Mouse (Mus musculus): ENCODE measurements around the gene Gm5134. TPM values are rescaled to one million over a fixed set of nuclear protein-coding genes. Genes with fewer than 3 reads are reported as not detected.

Gm5134 gene
- polyA plus RNA-seq, 1 experiment from 2014 or later, result not detected

- Histone ChIP-seq H3K9me3 (no peaks in the 10 kb centered on the region), H3K4me3 (no peak within 1 kb of the TSS), H3K27ac (peak within 1 kb of the TSS; percentile 50), H3K27me3 (ENCODE audit: insufficient read depth, poor library complexity, severe bottlenecking) (peaks cover 31% of the 10 kb centered on the region), H3K4me1 (replicated peaks) (peaks cover 43% of the 10 kb centered on the region), H3K36me3 (no peaks in the 10 kb centered on the region)
- WGBS, result 80% methylated on average over 15 of the region's 15 CpGs
- DNase-seq (ENCODE audit: low spot score), result no peak
Measured at GRCm38 (mm10) chr10:75942736-75943477, 11.4 kb upstream of the Gm5134 start, which contains the start of gene Vpreb3. Gene Vpreb3 (plus strand): TSS chr10:75943057.

GRCm38 (mm10) chr10:75944066-75944772 is 10.1 kb upstream of the Gm5134 start:
- Histone ChIP-seq H3K27ac (peak overlapping the region; percentile 50), H3K36me3 (no peaks in the 10 kb centered on the region)
- DNase-seq (ENCODE audit: low spot score), result no peak

GRCm38 (mm10) chr10:75945213-75945612 is 9.1 kb upstream of the Gm5134 start:
- Histone ChIP-seq H3K36me3 (no peaks in the 10 kb centered on the region), H3K9me3 (no peaks in the 10 kb centered on the region), H3K27ac (no peak overlapping the region), H3K4me3 (no peak overlapping the region), H3K4me1 (replicated peaks) (peaks cover 34% of the 10 kb centered on the region), H3K27me3 (ENCODE audit: insufficient read depth, poor library complexity, severe bottlenecking) (peaks cover 33% of the 10 kb centered on the region)
- DNase-seq (ENCODE audit: low spot score), result no peak
- WGBS, result 92% methylated on average over 7 of the region's 7 CpGs

More at GRCm38 (mm10) chr10:75944066-75944772, 10.1 kb upstream of the Gm5134 start:
- H3K27me3 ChIP-seq (ENCODE audit: insufficient read depth, poor library complexity, severe bottlenecking), result peaks cover 33% of the 10 kb centered on the region
- peaks cover 40% of the 10 kb centered on the region for H3K4me1 ChIP-seq (replicated peaks)
- H3K4me3 ChIP-seq, result no peak overlapping the region
- no peaks in the 10 kb centered on the region for H3K9me3 ChIP-seq
- WGBS, result 26% methylated on average over 11 of the region's 11 CpGs

GRCm38 (mm10) chr10:75945896-75946295 is 8.4 kb upstream of the Gm5134 start:
- Histone ChIP-seq H3K36me3 (no peaks in the 10 kb centered on the region), H3K4me3 (no peak overlapping the region), H3K27ac (no peak overlapping the region), H3K27me3 (ENCODE audit: insufficient read depth, poor library complexity, severe bottlenecking) (peaks cover 30% of the 10 kb centered on the region), H3K9me3 (no peaks in the 10 kb centered on the region), H3K4me1 (replicated peaks) (peaks cover 34% of the 10 kb centered on the region)
- DNase-seq (ENCODE audit: low spot score), result no peak
- 85% methylated on average over 7 of the region's 7 CpGs for WGBS

GRCm38 (mm10) chr10:75948079-75948478 is 6.2 kb upstream of the Gm5134 start:
- H3K36me3 ChIP-seq, result no peaks in the 10 kb centered on the region
- DNase-seq (ENCODE audit: low spot score), result no peak
- H3K27me3 ChIP-seq (ENCODE audit: insufficient read depth, poor library complexity, severe bottlenecking), result peaks cover 30% of the 10 kb centered on the region
- no peak overlapping the region for H3K4me3 ChIP-seq
- WGBS, result 78% methylated on average over 5 of the region's 5 CpGs
- H3K9me3 ChIP-seq, result no peaks in the 10 kb centered on the region
- H3K27ac ChIP-seq, result no peak overlapping the region
- peaks cover 30% of the 10 kb centered on the region for H3K4me1 ChIP-seq (replicated peaks)

GRCm38 (mm10) chr10:75949053-75950045 is 5.0 kb upstream of the Gm5134 start:
- DNase-seq (ENCODE audit: low spot score), result no peak

GRCm38 (mm10) chr10:75950791-75951210 is 3.5 kb upstream of the Gm5134 start:
- Histone ChIP-seq H3K4me3 (peak overlapping the region; percentile 56), H3K36me3 (no peaks in the 10 kb centered on the region), H3K27ac (peak overlapping the region; percentile 75), H3K9me3 (no peaks in the 10 kb centered on the region), H3K27me3 (ENCODE audit: insufficient read depth, poor library complexity, severe bottlenecking) (peaks cover 36% of the 10 kb centered on the region), H3K4me1 (replicated peaks) (peaks cover 26% of the 10 kb centered on the region)
- peak; percentile 48 for DNase-seq (ENCODE audit: low spot score)
- WGBS, result 2% methylated on average over 23 of the region's 23 CpGs

More at GRCm38 (mm10) chr10:75949053-75950045, 5.0 kb upstream of the Gm5134 start:
- no peaks in the 10 kb centered on the region for H3K36me3 ChIP-seq
- H3K27ac ChIP-seq, result no peak overlapping the region
- peaks cover 34% of the 10 kb centered on the region for H3K27me3 ChIP-seq (ENCODE audit: insufficient read depth, poor library complexity, severe bottlenecking)
- 82% methylated on average over 22 of the region's 22 CpGs for WGBS
- H3K4me3 ChIP-seq, result no peak overlapping the region
- peaks cover 24% of the 10 kb centered on the region for H3K4me1 ChIP-seq (replicated peaks)
- no peaks in the 10 kb centered on the region for H3K9me3 ChIP-seq

- Histone ChIP-seq H3K36me3 (no peaks in the 10 kb centered on the region), H3K4me3 (peak overlapping the region; percentile 56), H3K9me3 (no peaks in the 10 kb centered on the region), H3K4me1 (replicated peaks) (peaks cover 26% of the 10 kb centered on the region), H3K27ac (peak overlapping the region; percentile 75; the same call in 1 of the 2 replicates), H3K27me3 (ENCODE audit: insufficient read depth, poor library complexity, severe bottlenecking) (peaks cover 36% of the 10 kb centered on the region)
- 5% methylated on average over 13 of the region's 13 CpGs for WGBS
- DNase-seq (ENCODE audit: low spot score), result no peak
Measured at GRCm38 (mm10) chr10:75951424-75952050, 2.8 kb upstream of the Gm5134 start.

GRCm38 (mm10) chr10:75973846-75974245 is 19.5 kb downstream of the Gm5134 start:
- no peak for DNase-seq (ENCODE audit: low spot score)
- Histone ChIP-seq H3K27me3 (ENCODE audit: insufficient read depth, poor library complexity, severe bottlenecking) (no peaks in the 10 kb centered on the region), H3K4me1 (replicated peaks) (peaks cover 7% of the 10 kb centered on the region; the same call in 1 of the 2 replicates), H3K9me3 (no peaks in the 10 kb centered on the region), H3K36me3 (no peaks in the 10 kb centered on the region), H3K27ac (no peak overlapping the region), H3K4me3 (no peak overlapping the region)
- 88% methylated on average over 10 of the region's 10 CpGs for WGBS

- Histone ChIP-seq H3K27ac (no peak overlapping the region), H3K4me3 (no peak overlapping the region), H3K27me3 (ENCODE audit: insufficient read depth, poor library complexity, severe bottlenecking) (no peaks in the 10 kb centered on the region), H3K9me3 (no peaks in the 10 kb centered on the region), H3K4me1 (replicated peaks) (peaks cover 7% of the 10 kb centered on the region; the same call in 1 of the 2 replicates), H3K36me3 (no peaks in the 10 kb centered on the region)
- WGBS, result 75% methylated on average over 5 of the region's 5 CpGs
- no peak for DNase-seq (ENCODE audit: low spot score)
Measured at GRCm38 (mm10) chr10:75975216-75975615, 20.9 kb downstream of the Gm5134 start.

GRCm38 (mm10) chr10:75978119-75978834 is 24.0 kb downstream of the Gm5134 start:
- no peaks in the 10 kb centered on the region for H3K9me3 ChIP-seq

More at GRCm38 (mm10) chr10:75978119-75978834, 24.0 kb downstream of the Gm5134 start:
- DNase-seq (ENCODE audit: low spot score), result no peak
- Histone ChIP-seq H3K36me3 (no peaks in the 10 kb centered on the region), H3K4me3 (no peak overlapping the region), H3K27me3 (ENCODE audit: insufficient read depth, poor library complexity, severe bottlenecking) (no peaks in the 10 kb centered on the region), H3K27ac (no peak overlapping the region), H3K4me1 (replicated peaks) (peaks cover 7% of the 10 kb centered on the region; the same call in 1 of the 2 replicates)
- 45% methylated on average over 10 of the region's 10 CpGs for WGBS

Measured in hindbrain, embryonic 10.5 days (tissue).